Mouse (Mus musculus) adrenal gland, postnatal 25 days (tissue): ENCODE measurements at regions not wholly inside any gene's neighbourhood (a gene's known extent, or its start where the extent isn't known, plus 50 kb on each side); places are given as distances from the start of the nearest gene placed in this dataset.

ENCODE experiments used
- DNase-seq: peaks from one replicate; pipeline ENCODE4 v3.0.0; 2021; ENCODE audit warnings: mixed read lengths

DNA sequence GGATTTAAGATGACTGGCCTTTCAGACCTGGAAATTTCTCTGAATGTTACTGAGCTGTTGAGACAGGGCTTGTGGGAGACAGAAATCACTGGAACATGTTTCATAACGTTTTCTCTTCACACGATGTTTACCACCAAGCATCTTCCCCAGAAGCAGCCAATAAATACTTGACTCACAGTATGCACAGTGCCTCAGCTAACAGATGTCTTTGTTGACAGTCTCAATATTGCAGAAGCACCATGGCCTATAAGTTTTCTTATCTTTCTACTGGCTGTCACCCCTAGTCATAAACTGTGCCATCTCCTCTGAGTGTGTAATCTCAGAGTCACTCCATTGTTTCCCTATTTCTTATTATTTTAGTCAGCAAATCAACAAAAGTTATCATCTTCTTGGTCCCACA is 187.9 kb upstream of the Gm38303 start:
- no peak for DNase-seq

DNA sequence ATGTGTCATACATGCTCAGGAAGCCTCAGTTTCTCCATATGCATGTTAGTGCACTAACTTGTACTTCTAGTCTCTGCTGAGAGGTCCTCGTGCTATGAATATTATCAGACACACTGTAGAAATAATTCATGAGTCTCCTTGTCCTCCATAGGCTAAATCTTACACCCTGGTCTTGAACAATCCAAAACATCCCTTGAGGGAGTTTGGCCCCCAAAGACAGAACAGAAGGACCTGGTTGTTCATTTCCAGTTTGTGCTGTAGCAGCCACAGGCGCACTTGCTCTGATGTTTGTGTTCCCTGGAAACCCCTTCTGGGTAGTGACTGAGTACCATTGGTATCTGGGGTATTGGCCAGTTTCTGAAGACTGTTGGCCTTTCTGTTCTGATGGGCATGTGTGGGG is 176.7 kb upstream of the Gm38303 start:
- DNase-seq = no peak

DNA sequence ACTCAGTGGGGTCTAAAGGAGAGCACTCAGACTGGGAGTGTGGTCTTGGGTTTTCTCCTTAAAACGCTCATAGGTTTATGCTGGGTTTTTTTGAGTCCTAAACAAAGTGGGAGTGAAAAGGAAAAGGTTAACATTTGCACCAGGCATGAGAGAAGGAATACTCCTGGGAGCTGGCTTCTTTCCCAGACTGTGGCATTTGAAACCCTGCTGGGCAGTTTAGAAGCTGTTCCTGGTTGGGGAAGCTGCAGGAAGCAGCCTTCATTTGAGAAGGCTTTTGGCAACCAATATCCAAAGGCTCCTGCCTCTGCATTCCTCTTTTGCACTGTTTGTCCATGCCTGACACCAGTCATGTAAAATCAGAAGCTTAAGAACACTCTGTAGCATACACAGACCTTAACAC is 175.9 kb upstream of the Gm38303 start:
- peak; percentile 10 for DNase-seq
